Mouse (Mus musculus) liver, adult (tissue): Measurements from ENCODE around the gene Mylk.
A peak's percentile ranks its signal among the peaks of the same experiment; 100 is the strongest.

Experiments used
- GATA4 ChIP-seq: IDR thresholded peaks from 2 replicates; pipeline ENCODE4 v1.6.1; 2014; ENCODE audit warnings: mild to moderate bottlenecking, low read length; ENCODE audit not compliant: insufficient replicate concordance

The Mylk gene

GRCm38 (mm10) chr16:35022242-35023137 lies 277.5 kb downstream of the Mylk start, which contains the start of gene Hacd2:
TSS of gene Hacd2 (plus strand) at chr16:35022428.
- TF ChIP-seq GATA4 = no peak; the same call in 1 of the 2 replicates

GRCm38 (mm10) chr16:35023138-35023735 lies 278.2 kb downstream of the Mylk start:
- TF ChIP-seq GATA4 = no peak

- TF ChIP-seq GATA4 = no peak
Measured at GRCm38 (mm10) chr16:35024300-35024699, 279.3 kb downstream of the Mylk start.

GRCm38 (mm10) chr16:35025347-35025746 lies 280.3 kb downstream of the Mylk start:
- TF ChIP-seq GATA4 = no peak

- TF ChIP-seq GATA4 = no peak
Measured at GRCm38 (mm10) chr16:35033241-35033640, 288.2 kb downstream of the Mylk start.

GRCm38 (mm10) chr16:35033809-35034577 lies 289.0 kb downstream of the Mylk start:
- no peak for TF ChIP-seq GATA4

- TF ChIP-seq GATA4 = no peak
Measured at GRCm38 (mm10) chr16:35034971-35035370, 290.0 kb downstream of the Mylk start.

- TF ChIP-seq GATA4 = no peak
Measured at GRCm38 (mm10) chr16:35036754-35037153, 291.7 kb downstream of the Mylk start.

- no peak for TF ChIP-seq GATA4
Measured at GRCm38 (mm10) chr16:35038343-35039057, 293.5 kb downstream of the Mylk start.

GRCm38 (mm10) chr16:35040154-35040553 lies 295.1 kb downstream of the Mylk start:
- TF ChIP-seq GATA4 = no peak

GRCm38 (mm10) chr16:35041001-35041400 lies 296.0 kb downstream of the Mylk start:
- no peak for TF ChIP-seq GATA4

GRCm38 (mm10) chr16:35046081-35046775 lies 301.2 kb downstream of the Mylk start:
- peak; percentile 35; the same call in 1 of the 2 replicates for TF ChIP-seq GATA4

GRCm38 (mm10) chr16:35047272-35047969 lies 302.4 kb downstream of the Mylk start:
- no peak for TF ChIP-seq GATA4

GRCm38 (mm10) chr16:35051066-35051465 lies 306.1 kb downstream of the Mylk start:
- no peak for TF ChIP-seq GATA4
